Comparison of ENCODE assay signal across 13 mouse cellular contexts in genomic region chr2:179307932-179308303, GRCm38 (mm10).
DNase-seq lines count a peak whose midpoint lies in the region; ATAC-seq and TF ChIP-seq lines count a peak whose summit lies in the region.
"Had no signal": no experiment of that assay in that cellular context is flagged by ENCODE, and none has a peak within 500 bp of the region (broad histone marks: within the 10 kb centered on the region; RNA-seq: fewer than 3 reads in every experiment).

No protein-coding gene starts in this region.

- TF ChIP-seq EP300 in heart, postnatal 0 days (IDR thresholded peaks at IDR 0.05; ENCODE audit: low read depth) = no peak

- WGBS in lung, embryonic 14.5 days = 30% methylated on average over 3 of the region's 3 CpGs
- 4% methylated on average over 3 of the region's 3 CpGs for WGBS in heart, postnatal 0 days
- 50% methylated on average over 3 of the region's 3 CpGs for WGBS in midbrain, embryonic 15.5 days

- H3K9me3 ChIP-seq in lung, embryonic 14.5 days (ENCODE audit: low read depth, low read length) = no peaks in the 10 kb centered on the region
- no peaks in the 10 kb centered on the region for H3K9me3 ChIP-seq in heart, postnatal 0 days (replicated peaks; ENCODE audit: control insufficient read depth, low read length)
- H3K9me3 ChIP-seq in midbrain, embryonic 15.5 days = no peaks in the 10 kb centered on the region
- H3K9me3 ChIP-seq: lung, embryonic 15.5 days had no signal

- H3K4me1 ChIP-seq in lung, embryonic 14.5 days (ENCODE audit: insufficient read depth) = no peaks in the 10 kb centered on the region
- H3K4me1 ChIP-seq in heart, postnatal 0 days (ENCODE audit: control insufficient read depth, insufficient read depth) = no peaks in the 10 kb centered on the region
- peaks cover 22% of the 10 kb centered on the region for H3K4me1 ChIP-seq in midbrain, embryonic 15.5 days
- H3K4me1 ChIP-seq: lung, embryonic 15.5 days had no signal

- no peak overlapping the region for H3K4me3 ChIP-seq in lung, embryonic 14.5 days (ENCODE audit: low read depth, low read length)
- no peak overlapping the region for H3K4me3 ChIP-seq in heart, postnatal 0 days (ENCODE audit: low read depth, low read length)
- H3K4me3 ChIP-seq in midbrain, embryonic 15.5 days = no peak overlapping the region
- H3K4me3 ChIP-seq: layer of hippocampus, adult 2 months; lung, embryonic 15.5 days had no signal

- peak; percentile 15 to 51 for DNase-seq in heart, adult 18-20 months
- DNase-seq in heart, postnatal 25 days (ENCODE audit: low spot score) = no peak
- no peak for DNase-seq in lung, embryonic 14.5 days
- no peak for DNase-seq in lung, postnatal 36 days
- DNase-seq in heart, postnatal 0 days (ENCODE audit: low spot score) = no peak
- DNase-seq in right cerebral cortex, postnatal 36 days (ENCODE audit: low spot score in 2 of 2) = no peak
- no peak for DNase-seq in layer of hippocampus, postnatal 10 days (ENCODE audit: low spot score in 2 of 2)
- DNase-seq: adrenal gland, adult 2 months; cerebellum, adult 8-10 months; kidney, adult 18-20 months had no signal

- H3K9ac ChIP-seq in lung, embryonic 14.5 days = no peak overlapping the region
- no peak overlapping the region for H3K9ac ChIP-seq in heart, postnatal 0 days (replicated peaks; ENCODE audit: low read depth, low read length)
- H3K9ac ChIP-seq in midbrain, embryonic 15.5 days = no peak overlapping the region
- H3K9ac ChIP-seq: lung, embryonic 15.5 days had no signal

- H3K27me3 ChIP-seq in lung, embryonic 14.5 days (ENCODE audit: insufficient read depth, low read length) = no peaks in the 10 kb centered on the region
- H3K27me3 ChIP-seq in heart, postnatal 0 days (ENCODE audit: control insufficient read depth, insufficient read depth, low read length) = no peaks in the 10 kb centered on the region
- H3K27me3 ChIP-seq in midbrain, embryonic 15.5 days (replicated peaks) = no peaks in the 10 kb centered on the region
- H3K27me3 ChIP-seq: lung, embryonic 15.5 days had no signal

- no peak overlapping the region for H3K4me2 ChIP-seq in lung, embryonic 14.5 days
- H3K4me2 ChIP-seq in heart, postnatal 0 days (ENCODE audit: low read depth, low read length) = no peak overlapping the region
- no peak overlapping the region for H3K4me2 ChIP-seq in midbrain, embryonic 15.5 days
- H3K4me2 ChIP-seq: lung, embryonic 15.5 days had no signal

- H3K36me3 ChIP-seq in lung, embryonic 14.5 days (ENCODE audit: insufficient read depth) = no peaks in the 10 kb centered on the region
- H3K36me3 ChIP-seq in heart, postnatal 0 days (replicated peaks; ENCODE audit: control insufficient read depth, insufficient read depth, low read length) = no peaks in the 10 kb centered on the region
- H3K36me3 ChIP-seq in midbrain, embryonic 15.5 days (replicated peaks) = no peaks in the 10 kb centered on the region
- H3K36me3 ChIP-seq: lung, embryonic 15.5 days had no signal

- peak; percentile 41; the same call in 1 of the 2 replicates for ATAC-seq in lung, embryonic 14.5 days (ENCODE audit: insufficient read depth)
- ATAC-seq in heart, postnatal 0 days (ENCODE audit: insufficient read depth, low read depth) = peak; percentile 54; the same call in 1 of the 2 replicates
- ATAC-seq in midbrain, embryonic 15.5 days (replicated peaks) = peak; percentile 17; the same call in 1 of the 2 replicates

- H3K27ac ChIP-seq in lung, embryonic 14.5 days (ENCODE audit: low read depth) = no peak overlapping the region
- H3K27ac ChIP-seq in heart, postnatal 0 days (ENCODE audit: low read depth) = no peak overlapping the region
- peak overlapping the region; percentile 70 for H3K27ac ChIP-seq in midbrain, embryonic 15.5 days
- H3K27ac ChIP-seq: layer of hippocampus, adult 2 months; lung, embryonic 15.5 days had no signal

- no peak for TF ChIP-seq CTCF in lung, embryonic 14.5 days (IDR thresholded peaks at IDR 0.05; ENCODE audit: low read depth)
- no peak for TF ChIP-seq CTCF in heart, postnatal 0 days (IDR thresholded peaks at IDR 0.05; ENCODE audit: low read depth)

- intact Hi-C loops in heart, postnatal 25 days (cut with DNase I) = no loop called here

Comparison
In these comparisons a context has a peak if more than half of its experiments do, and no peak if none do; other contexts are left out.
1. DNase-seq: peak in heart, adult 18-20 months (2 of 2); none in heart, postnatal 25 days (single experiment), lung, embryonic 14.5 days (single experiment), lung, postnatal 36 days (single experiment), heart, postnatal 0 days (single experiment), right cerebral cortex, postnatal 36 days (0 of 2) and layer of hippocampus, postnatal 10 days (0 of 2).
2. Peak in every context shown above with its lines, with median percentiles within 50 percentile points of each other: ATAC-seq.